Mouse (Mus musculus): Measurements from ENCODE around the gene Alox12b. TPM values are rescaled to one million over a fixed set of nuclear protein-coding genes. Genes with fewer than 3 reads are reported as not detected.

Alox12b gene
- total and polyA plus RNA-seq, 3 experiments = not detected

GRCm38 (mm10) chr11:69123056-69123692, 33.6 kb upstream of the Alox12b start:
- peak; percentile 93 for DNase-seq

- peak; percentile 94 for DNase-seq
Observed at GRCm38 (mm10) chr11:69123693-69124497, 32.9 kb upstream of the Alox12b start.

- DNase-seq = peak; percentile 69
Observed at GRCm38 (mm10) chr11:69124498-69124847, 32.3 kb upstream of the Alox12b start.

GRCm38 (mm10) chr11:69125041-69125851, 31.5 kb upstream of the Alox12b start:
- peak; percentile 89 for DNase-seq

- no peak for DNase-seq
Observed at GRCm38 (mm10) chr11:69125852-69125918, 31.1 kb upstream of the Alox12b start, which contains the start of gene Aloxe3. Aloxe3 (plus strand) TSS chr11:69125896.

GRCm38 (mm10) chr11:69125919-69126705, 30.7 kb upstream of the Alox12b start:
- DNase-seq = peak; percentile 74

- no peak for DNase-seq
Observed at GRCm38 (mm10) chr11:69126706-69127095, 30.1 kb upstream of the Alox12b start.

- DNase-seq = no peak
Observed at GRCm38 (mm10) chr11:69128426-69129122, 28.2 kb upstream of the Alox12b start.

- DNase-seq = no peak
Observed at GRCm38 (mm10) chr11:69133566-69133922, 23.2 kb upstream of the Alox12b start.

GRCm38 (mm10) chr11:69133923-69134621, 22.7 kb upstream of the Alox12b start:
- DNase-seq = peak; percentile 83

GRCm38 (mm10) chr11:69134622-69134968, 22.2 kb upstream of the Alox12b start:
- DNase-seq = no peak

- DNase-seq = no peak
Observed at GRCm38 (mm10) chr11:69135361-69135760, 21.4 kb upstream of the Alox12b start.

- DNase-seq = no peak
Observed at GRCm38 (mm10) chr11:69147546-69147945, 9.2 kb upstream of the Alox12b start.

- DNase-seq = no peak
Observed at GRCm38 (mm10) chr11:69148451-69148960, 8.3 kb upstream of the Alox12b start.

GRCm38 (mm10) chr11:69149728-69150127, 7.1 kb upstream of the Alox12b start:
- DNase-seq = no peak

- DNase-seq = peak; percentile 65
Observed at GRCm38 (mm10) chr11:69150444-69150843, 6.3 kb upstream of the Alox12b start.

- DNase-seq = no peak
Observed at GRCm38 (mm10) chr11:69151004-69151403, 5.8 kb upstream of the Alox12b start.

GRCm38 (mm10) chr11:69153831-69154230, 3.0 kb upstream of the Alox12b start:
- DNase-seq = no peak

GRCm38 (mm10) chr11:69155351-69155750, 1.4 kb upstream of the Alox12b start:
- no peak for DNase-seq

- DNase-seq = no peak
Observed at GRCm38 (mm10) chr11:69169313-69169712, 12.5 kb downstream of the Alox12b start.

- peak; percentile 61 for DNase-seq
Observed at GRCm38 (mm10) chr11:69171626-69172025, 14.8 kb downstream of the Alox12b start.
